Mouse (Mus musculus) inflammation-experienced regulatory T-cells (primary cell): ENCODE results near the gene Asb5. TPM values are rescaled to one million over a fixed set of nuclear protein-coding genes. Genes with fewer than 3 reads are reported as not detected.

Experiments used
- polyA plus RNA-seq, 2 experiments: library from polyadenylated mRNA; unstranded; fragments of 100-300 nt; shearing (Covaris generic); gene quantifications; one replicate each; pipeline ENCODE4 v1.2.1; 2017

Gene Asb5
- 1 to 10 TPM; 4.5 to 6.4 TPM for polyA plus RNA-seq

DNA sequence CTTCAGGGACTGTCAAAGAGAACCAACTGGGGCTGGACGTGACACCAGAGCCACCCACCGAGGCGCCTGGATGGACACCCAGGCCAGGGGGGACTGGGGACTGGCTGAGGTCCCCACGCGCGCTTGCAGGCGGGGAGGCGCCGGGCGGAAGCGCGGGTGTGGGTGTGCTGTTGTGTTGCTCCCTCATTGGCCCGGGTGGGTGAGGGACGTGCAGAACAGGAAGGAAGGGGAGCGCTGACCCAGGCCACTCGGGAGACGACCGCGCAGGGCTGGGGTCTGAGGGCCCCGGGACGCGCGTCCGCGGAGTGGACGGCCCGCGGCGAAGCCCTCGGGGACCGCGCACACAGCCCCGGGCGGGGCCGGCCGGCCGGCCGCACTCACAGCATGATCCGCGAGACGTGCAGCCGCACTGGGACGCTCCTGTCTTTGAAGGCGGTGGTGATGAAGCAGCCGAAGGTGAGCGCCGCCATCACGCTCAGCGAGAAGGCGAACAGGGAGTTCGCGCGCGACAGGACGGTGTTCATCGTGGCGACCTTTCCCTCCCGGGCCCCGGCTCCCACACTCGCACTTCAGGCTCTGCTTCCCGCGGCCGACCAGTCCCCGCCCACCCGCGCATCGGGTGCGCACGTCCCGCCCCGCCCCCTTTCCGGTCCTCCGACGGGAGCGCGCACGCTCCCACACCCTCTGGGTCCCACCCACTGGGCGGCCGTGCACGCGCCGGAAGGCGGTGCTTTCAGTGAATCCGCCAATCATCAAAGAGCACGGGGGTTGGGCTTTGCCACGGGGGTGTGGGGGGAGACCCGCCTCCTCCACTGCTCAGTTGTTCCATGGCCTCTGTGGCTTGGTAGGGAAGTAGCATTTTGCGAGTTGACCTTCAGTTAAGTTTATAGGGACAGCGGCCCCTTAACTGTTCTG lies at the start of gene Asb5, which contains the start of gene Spcs3:
TSS of gene Asb5 (plus strand) at position 199 of the 915 bp plus-strand sequence.
TSS of gene Spcs3 (minus strand) at position 617 of the 915 bp plus-strand sequence.

DNA sequence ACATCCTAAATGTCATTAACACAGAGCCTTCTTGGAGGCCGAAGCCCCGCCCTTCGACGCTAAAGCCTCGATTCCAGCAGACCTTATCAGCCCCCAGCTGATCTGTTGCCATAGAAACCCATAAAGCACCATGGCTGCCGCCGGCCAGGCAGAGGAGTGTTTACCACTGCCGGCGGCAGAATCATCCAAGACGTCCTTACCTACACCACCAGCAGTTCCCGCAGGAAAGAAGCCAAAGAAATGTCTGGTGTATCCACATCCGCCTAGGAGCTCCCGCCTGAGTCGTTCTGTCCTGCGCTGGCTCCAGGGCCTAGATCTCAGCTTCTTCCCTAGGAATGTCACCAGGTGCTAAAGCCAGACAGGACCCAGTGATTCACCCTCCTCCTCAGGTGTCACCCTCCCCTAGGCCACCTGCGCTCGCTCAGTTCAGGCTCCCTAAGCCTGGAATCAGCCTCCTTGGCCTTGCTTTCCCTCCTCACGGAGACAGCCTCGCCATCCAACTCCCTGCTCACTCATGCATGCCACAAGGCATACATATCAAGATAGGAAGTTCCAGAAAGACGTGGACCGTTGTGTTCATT lies 71.4 kb downstream of the Asb5 start, which contains the start of gene Spata4:
TSS of gene Spata4 (plus strand) at position 111 of the 581 bp plus-strand sequence.

Other genes with a start within 250 kb of the Asb5 start
- 100 to 1,000 TPM; 104 to 112 TPM for gene Spcs3, start 418 bp downstream of the Asb5 start, polyA plus RNA-seq
- not detected for gene Spata4, start 71.2 kb downstream of the Asb5 start, polyA plus RNA-seq